In genomic region chr7:63996581-63997098, GRCm38 (mm10) we compare ENCODE assay signal across 1 mouse cellular context.
TF ChIP-seq lines count a peak whose summit lies in the region.

No protein-coding gene starts in this region.

TF ChIP-seq in MEL, 35 proteins besides CTCF, POLR2A, EP300 and RAD21 (continued from another document):
- no peak for TF ChIP-seq JUND (IDR thresholded peaks at IDR 0.05; ENCODE audit: low read depth, low read length)
- no peak for TF ChIP-seq GABPA (IDR thresholded peaks at IDR 0.05; ENCODE audit: low read depth, low read length)
- TF ChIP-seq ZKSCAN1 (IDR thresholded peaks at IDR 0.05; ENCODE audit: low read depth, low read length), result no peak
- peak; percentile 97 for TF ChIP-seq GATA1 (IDR thresholded peaks at IDR 0.05; ENCODE audit: low read depth, low read length)
- no peak for TF ChIP-seq MXI1 (IDR thresholded peaks at IDR 0.05; ENCODE audit: low read depth, low read length)
- TF ChIP-seq SIN3A (IDR thresholded peaks at IDR 0.05; ENCODE audit: low read length), result peak; percentile 73
- TF ChIP-seq ZNF384 (IDR thresholded peaks at IDR 0.05; ENCODE audit: low read depth, low read length), result peak; percentile 27; the same call in 1 of the 2 replicates
- no peak for TF ChIP-seq HCFC1 (IDR thresholded peaks at IDR 0.05; ENCODE audit: low read depth, low read length)
